Comparison of ENCODE assay signal across 25 mouse cellular contexts in the genomic region with DNA sequence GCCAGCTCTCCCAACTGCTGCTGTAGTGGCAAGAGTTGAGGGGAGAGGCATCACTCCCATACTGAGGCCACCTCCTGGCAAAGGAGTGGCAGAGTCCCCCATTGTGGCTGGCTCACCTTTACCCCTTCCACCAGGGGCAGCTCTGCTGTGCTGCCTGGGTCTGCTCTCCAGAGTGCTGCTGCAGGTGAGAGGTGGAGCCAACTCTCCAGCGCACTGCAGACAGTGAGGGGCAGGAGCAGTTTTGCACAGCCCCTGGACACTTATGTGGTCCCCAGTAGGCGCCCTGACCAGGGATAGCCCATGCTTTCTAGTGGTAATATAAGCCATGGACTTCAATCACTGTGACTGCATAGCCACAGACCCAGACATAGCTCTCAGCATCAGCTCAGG.
DNase-seq lines count a peak whose midpoint lies in the region; ATAC-seq lines count a peak whose summit lies in the region.
"Had no signal": no experiment of that assay in that cellular context is flagged by ENCODE, and none has a peak within 500 bp of the region (broad histone marks: within the 10 kb centered on the region; RNA-seq: fewer than 3 reads in every experiment).

No protein-coding gene starts in this region.

- H3K4me3 ChIP-seq in forebrain, embryonic 13.5 days, result no peak overlapping the region
- H3K4me3 ChIP-seq in forebrain, embryonic 12.5 days (replicated peaks), result no peak overlapping the region
- H3K4me3 ChIP-seq in kidney, embryonic 15.5 days (replicated peaks), result no peak overlapping the region
- H3K4me3 ChIP-seq in kidney, embryonic 16.5 days (ENCODE audit: low read length), result no peak overlapping the region
- H3K4me3 ChIP-seq in midbrain, embryonic 14.5 days (replicated peaks; ENCODE audit: low read depth, low read length), result no peak overlapping the region
- H3K4me3 ChIP-seq in midbrain, embryonic 13.5 days (replicated peaks), result no peak overlapping the region
- H3K4me3 ChIP-seq: embryonic facial prominence, embryonic 13.5 days; forebrain, embryonic 15.5 days; left cerebral cortex, adult 2 months; neural tube, embryonic 12.5 days had no signal

- H3K9ac ChIP-seq in forebrain, embryonic 13.5 days, result no peak overlapping the region
- no peak overlapping the region for H3K9ac ChIP-seq in forebrain, embryonic 12.5 days
- H3K9ac ChIP-seq in kidney, embryonic 15.5 days, result no peak overlapping the region
- no peak overlapping the region for H3K9ac ChIP-seq in kidney, embryonic 16.5 days (replicated peaks; ENCODE audit: low read length)
- H3K9ac ChIP-seq in midbrain, embryonic 14.5 days (replicated peaks; ENCODE audit: low read length), result no peak overlapping the region
- H3K9ac ChIP-seq in midbrain, embryonic 13.5 days (replicated peaks), result no peak overlapping the region
- H3K9ac ChIP-seq: embryonic facial prominence, embryonic 13.5 days; forebrain, embryonic 15.5 days; liver, postnatal 0 days; neural tube, embryonic 12.5 days had no signal

- no peaks in the 10 kb centered on the region for H3K9me3 ChIP-seq in forebrain, embryonic 13.5 days (replicated peaks)
- H3K9me3 ChIP-seq in forebrain, embryonic 12.5 days, result no peaks in the 10 kb centered on the region
- H3K9me3 ChIP-seq in kidney, embryonic 15.5 days (replicated peaks), result no peaks in the 10 kb centered on the region
- H3K9me3 ChIP-seq in kidney, embryonic 16.5 days (ENCODE audit: low read length), result no peaks in the 10 kb centered on the region
- no peaks in the 10 kb centered on the region for H3K9me3 ChIP-seq in midbrain, embryonic 14.5 days (ENCODE audit: control insufficient read depth, low read length)
- H3K9me3 ChIP-seq in midbrain, embryonic 13.5 days, result no peaks in the 10 kb centered on the region
- H3K9me3 ChIP-seq: embryonic facial prominence, embryonic 13.5 days; forebrain, embryonic 15.5 days; neural tube, embryonic 12.5 days had no signal

- no peak for DNase-seq in midbrain, embryonic 14.5 days
- DNase-seq in left cerebral cortex, postnatal 36 days (ENCODE audit: low spot score in 2 of 2), result no peak
- no peak for DNase-seq in right cerebral cortex, postnatal 25 days
- DNase-seq: adrenal gland, postnatal 10 days; cerebellum, adult 18-20 months; cerebellum, postnatal 25 days; gastrocnemius, postnatal 10 days; heart, postnatal 4 days; kidney, postnatal 10 days; left cerebral cortex, postnatal 4 days; liver, postnatal 0 days; lung, postnatal 10 days; right cerebral cortex, postnatal 14 days; spleen, adult 18-20 months had no signal

- no peak overlapping the region for H3K4me2 ChIP-seq in forebrain, embryonic 13.5 days
- H3K4me2 ChIP-seq in forebrain, embryonic 12.5 days, result no peak overlapping the region
- H3K4me2 ChIP-seq in kidney, embryonic 15.5 days, result no peak overlapping the region
- no peak overlapping the region for H3K4me2 ChIP-seq in kidney, embryonic 16.5 days (replicated peaks; ENCODE audit: low read depth, low read length)
- no peak overlapping the region for H3K4me2 ChIP-seq in midbrain, embryonic 14.5 days (ENCODE audit: low read length)
- no peak overlapping the region for H3K4me2 ChIP-seq in midbrain, embryonic 13.5 days (replicated peaks)
- H3K4me2 ChIP-seq: embryonic facial prominence, embryonic 13.5 days; forebrain, embryonic 15.5 days; liver, embryonic 11.5 days; neural tube, embryonic 12.5 days had no signal

- intact Hi-C loops in left cerebral cortex, postnatal 36 days (cut with DNase I), result no loop called here

- no peaks in the 10 kb centered on the region for H3K27me3 ChIP-seq in forebrain, embryonic 13.5 days
- H3K27me3 ChIP-seq in forebrain, embryonic 12.5 days, result no peaks in the 10 kb centered on the region
- no peaks in the 10 kb centered on the region for H3K27me3 ChIP-seq in kidney, embryonic 15.5 days
- H3K27me3 ChIP-seq in kidney, embryonic 16.5 days (ENCODE audit: insufficient read depth, low read length), result no peaks in the 10 kb centered on the region
- H3K27me3 ChIP-seq in midbrain, embryonic 14.5 days (ENCODE audit: control insufficient read depth, insufficient read depth, low read length), result no peaks in the 10 kb centered on the region
- no peaks in the 10 kb centered on the region for H3K27me3 ChIP-seq in midbrain, embryonic 13.5 days
- H3K27me3 ChIP-seq: embryonic facial prominence, embryonic 13.5 days; forebrain, embryonic 15.5 days; neural tube, embryonic 12.5 days had no signal

- H3K27ac ChIP-seq in forebrain, embryonic 13.5 days, result no peak overlapping the region
- no peak overlapping the region for H3K27ac ChIP-seq in forebrain, embryonic 12.5 days
- H3K27ac ChIP-seq in kidney, embryonic 15.5 days, result no peak overlapping the region
- no peak overlapping the region for H3K27ac ChIP-seq in kidney, embryonic 16.5 days (ENCODE audit: low read length)
- no peak overlapping the region for H3K27ac ChIP-seq in midbrain, embryonic 14.5 days (replicated peaks; ENCODE audit: low read depth, low read length)
- no peak overlapping the region for H3K27ac ChIP-seq in midbrain, embryonic 13.5 days
- H3K27ac ChIP-seq: embryonic facial prominence, embryonic 13.5 days; forebrain, embryonic 15.5 days; left cerebral cortex, adult 2 months; neural tube, embryonic 12.5 days had no signal

- 86% methylated on average over 2 of the region's 2 CpGs for WGBS in forebrain, embryonic 13.5 days
- WGBS in forebrain, embryonic 12.5 days, result 81% methylated on average over 2 of the region's 2 CpGs
- 86% methylated on average over 2 of the region's 2 CpGs for WGBS in kidney, embryonic 15.5 days
- 78% methylated on average over 2 of the region's 2 CpGs for whole genome bisulfite sequencing in kidney, embryonic 16.5 days
- 87% methylated on average over 2 of the region's 2 CpGs for WGBS in midbrain, embryonic 14.5 days
- 74% methylated on average over 2 of the region's 2 CpGs for WGBS in midbrain, embryonic 13.5 days

- no peaks in the 10 kb centered on the region for H3K4me1 ChIP-seq in forebrain, embryonic 13.5 days
- no peaks in the 10 kb centered on the region for H3K4me1 ChIP-seq in forebrain, embryonic 12.5 days
- peaks cover 7% of the 10 kb centered on the region; the same call in 1 of the 2 replicates for H3K4me1 ChIP-seq in kidney, embryonic 15.5 days
- 0 out of 2 replicates have a peak, but pooled peaks cover 8% of the 10 kb centered on the region for H3K4me1 ChIP-seq in kidney, embryonic 16.5 days (ENCODE audit: insufficient read depth, low read length)
- no peaks in the 10 kb centered on the region for H3K4me1 ChIP-seq in midbrain, embryonic 14.5 days (ENCODE audit: control insufficient read depth, insufficient read depth, low read length)
- no peaks in the 10 kb centered on the region for H3K4me1 ChIP-seq in midbrain, embryonic 13.5 days (replicated peaks)
- H3K4me1 ChIP-seq: forebrain, embryonic 15.5 days; neural tube, embryonic 12.5 days had no signal

- no peaks in the 10 kb centered on the region for H3K36me3 ChIP-seq in forebrain, embryonic 13.5 days (ENCODE audit: poor library complexity, severe bottlenecking)
- H3K36me3 ChIP-seq in forebrain, embryonic 12.5 days (replicated peaks), result no peaks in the 10 kb centered on the region
- no peaks in the 10 kb centered on the region for H3K36me3 ChIP-seq in kidney, embryonic 15.5 days
- H3K36me3 ChIP-seq in kidney, embryonic 16.5 days (ENCODE audit: insufficient read depth, low read length), result no peaks in the 10 kb centered on the region
- no peaks in the 10 kb centered on the region for H3K36me3 ChIP-seq in midbrain, embryonic 14.5 days (ENCODE audit: control insufficient read depth, insufficient read depth, low read length)
- no peaks in the 10 kb centered on the region for H3K36me3 ChIP-seq in midbrain, embryonic 13.5 days
- H3K36me3 ChIP-seq: embryonic facial prominence, embryonic 13.5 days; forebrain, embryonic 15.5 days; neural tube, embryonic 12.5 days had no signal

- peak; percentile 21; the same call in 1 of the 2 replicates for ATAC-seq in forebrain, embryonic 13.5 days
- no peak for ATAC-seq in forebrain, embryonic 12.5 days (ENCODE audit: low FRiP score)
- 0 out of 2 replicates have a peak, but pooled peaks have one; percentile 5 for ATAC-seq in kidney, embryonic 15.5 days (replicated peaks; ENCODE audit: low FRiP score)
- no peak for ATAC-seq in kidney, embryonic 16.5 days (ENCODE audit: low FRiP score, low TSS enrichment)
- ATAC-seq in midbrain, embryonic 14.5 days (ENCODE audit: low FRiP score, low TSS enrichment), result peak; percentile 49
- no peak for ATAC-seq in midbrain, embryonic 13.5 days
- ATAC-seq: forebrain, embryonic 15.5 days; intestine, postnatal 0 days; liver, postnatal 0 days had no signal

Comparison
In these comparisons a context has a peak if more than half of its experiments do, and no peak if none do; other contexts are left out.
1. ATAC-seq: peak in forebrain, embryonic 13.5 days (single experiment), kidney, embryonic 15.5 days (single experiment) and midbrain, embryonic 14.5 days (single experiment); none in forebrain, embryonic 12.5 days (single experiment), kidney, embryonic 16.5 days (single experiment) and midbrain, embryonic 13.5 days (single experiment).